Mouse (Mus musculus) layer of hippocampus, postnatal 14 days (tissue): ENCODE data around the gene Gngt2. TPM values are rescaled to one million over a fixed set of nuclear protein-coding genes. Genes with fewer than 3 reads are reported as not detected.

Experiments
- DNase-seq, 2 experiments: peaks; one replicate each; pipeline ENCODE4 v3.0.0; 2021 to 2022; ENCODE audit warnings: low spot score in 2 of 2, mixed read lengths in 1 of 2
- total RNA-seq, 2 experiments: library from RNA; stranded (reverse); gene quantifications; 2 replicates each; pipeline ENCODE4 v1.2.3; 2021

Gene Gngt2
- total RNA-seq, 2 experiments from 2014 or later: 1.8 to 2.6 TPM

- no peak for DNase-seq
Measured at GRCm38 (mm10) chr11:95825625-95826024, 11.4 kb upstream of the Gngt2 start.

DNA sequence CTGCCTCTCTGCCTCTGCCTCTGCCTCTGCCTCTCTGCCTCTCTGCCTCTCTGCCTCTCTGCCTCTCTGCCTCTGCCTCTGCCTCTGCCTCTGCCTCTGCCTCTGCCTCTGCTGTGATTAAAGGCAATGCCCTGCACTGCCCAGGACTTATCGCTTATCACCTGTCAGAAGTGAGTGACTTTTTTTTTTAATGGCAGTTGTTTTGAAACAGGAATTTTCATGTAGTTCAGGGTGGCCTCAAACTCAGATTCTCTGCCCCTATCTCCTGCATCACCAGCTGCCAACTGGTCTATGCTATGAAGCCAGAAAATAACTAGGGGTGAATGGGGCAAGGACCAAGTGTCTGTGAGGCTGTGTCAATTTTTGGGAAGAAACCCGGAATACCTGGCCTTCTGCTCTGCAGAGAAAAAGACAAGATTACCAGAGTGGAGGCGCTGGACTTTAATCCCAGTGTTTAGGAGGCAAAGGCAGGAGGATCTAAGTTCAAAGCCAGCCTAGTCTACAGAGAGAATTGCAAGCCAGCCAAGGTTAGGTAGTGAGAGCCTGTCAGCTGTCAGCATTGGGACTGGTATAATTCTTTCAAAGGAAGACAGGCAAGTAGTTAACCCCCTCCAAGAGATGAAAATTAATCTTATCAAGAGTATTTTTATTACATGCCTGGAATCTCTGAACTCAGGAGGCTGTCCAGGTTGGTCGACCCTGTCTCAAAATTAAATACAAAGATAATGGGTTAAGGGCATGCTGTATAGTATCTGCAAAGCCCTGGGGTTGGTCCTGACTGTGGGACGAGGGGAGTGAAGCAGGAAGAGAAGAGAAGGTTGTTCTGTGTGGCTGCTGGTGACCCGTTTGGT is 10.5 kb upstream of the Gngt2 start:
- DNase-seq: no peak

- DNase-seq: no peak
Measured at GRCm38 (mm10) chr11:95827168-95827447, 9.9 kb upstream of the Gngt2 start.

- peak; percentile 69 to 70 for DNase-seq
Measured at GRCm38 (mm10) chr11:95827464-95828085, 9.4 kb upstream of the Gngt2 start.

DNA sequence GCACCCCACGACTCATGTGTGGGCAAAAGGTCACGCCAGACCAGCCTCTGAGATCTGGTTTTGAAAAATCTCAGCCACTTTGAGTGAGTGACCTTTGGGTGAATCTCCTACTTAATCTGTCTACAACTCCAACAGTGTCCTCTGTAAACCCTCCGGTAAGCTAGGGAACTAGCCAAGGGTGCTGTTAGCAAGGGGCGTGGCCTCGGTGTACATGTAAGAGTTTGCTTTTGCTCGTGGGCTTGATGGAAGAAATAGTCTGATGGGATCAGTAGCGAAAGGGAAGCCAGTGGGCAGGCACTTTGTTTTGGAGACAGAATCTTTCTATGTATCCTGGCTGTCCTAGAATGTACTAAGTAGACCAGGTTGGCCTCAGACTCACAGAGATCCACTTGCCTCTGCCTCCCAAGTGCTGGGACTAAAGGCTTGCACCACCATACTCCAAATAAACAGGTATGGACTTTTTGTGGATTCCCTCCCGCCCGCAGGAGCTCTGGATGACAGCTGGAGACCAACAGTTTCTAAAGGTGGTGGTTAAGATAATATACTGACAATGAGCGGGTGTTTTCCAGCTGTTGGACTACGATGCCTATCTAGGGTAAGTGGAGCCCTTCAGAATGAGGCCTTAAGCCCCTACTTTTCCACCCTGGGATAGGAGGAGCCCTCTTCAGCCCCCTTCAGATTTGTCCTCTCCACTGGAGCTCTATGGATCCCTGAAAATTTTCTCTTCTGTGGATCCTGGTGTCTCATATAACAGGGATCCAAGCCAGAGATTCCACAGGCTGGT is 8.6 kb upstream of the Gngt2 start:
- no peak for DNase-seq

DNA sequence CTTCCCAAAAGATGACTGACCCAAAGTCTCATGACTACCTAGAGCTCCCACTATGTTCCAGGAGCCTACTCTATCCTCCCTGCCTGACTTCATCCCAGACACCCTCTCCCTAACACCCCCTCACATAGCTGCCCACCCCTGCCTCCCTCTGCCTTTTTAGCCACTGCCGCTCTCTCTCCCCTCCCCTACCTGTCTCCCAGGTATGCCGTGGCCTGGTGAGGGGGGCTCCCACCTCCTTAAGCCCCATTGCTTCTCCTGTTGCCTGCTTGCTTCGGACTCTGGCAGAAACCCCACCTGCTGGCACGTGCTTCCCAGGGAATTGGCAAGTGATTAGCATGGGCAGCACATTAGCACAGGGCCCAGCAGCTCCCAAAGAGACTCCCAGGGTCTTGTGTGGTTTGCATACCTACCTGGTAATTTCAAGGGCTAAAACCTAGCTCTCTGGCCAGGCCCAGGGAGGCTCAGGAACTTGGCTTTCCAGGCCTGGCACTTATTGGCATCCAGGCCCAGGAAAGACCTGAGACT is 7.4 kb upstream of the Gngt2 start:
- no peak for DNase-seq

DNA sequence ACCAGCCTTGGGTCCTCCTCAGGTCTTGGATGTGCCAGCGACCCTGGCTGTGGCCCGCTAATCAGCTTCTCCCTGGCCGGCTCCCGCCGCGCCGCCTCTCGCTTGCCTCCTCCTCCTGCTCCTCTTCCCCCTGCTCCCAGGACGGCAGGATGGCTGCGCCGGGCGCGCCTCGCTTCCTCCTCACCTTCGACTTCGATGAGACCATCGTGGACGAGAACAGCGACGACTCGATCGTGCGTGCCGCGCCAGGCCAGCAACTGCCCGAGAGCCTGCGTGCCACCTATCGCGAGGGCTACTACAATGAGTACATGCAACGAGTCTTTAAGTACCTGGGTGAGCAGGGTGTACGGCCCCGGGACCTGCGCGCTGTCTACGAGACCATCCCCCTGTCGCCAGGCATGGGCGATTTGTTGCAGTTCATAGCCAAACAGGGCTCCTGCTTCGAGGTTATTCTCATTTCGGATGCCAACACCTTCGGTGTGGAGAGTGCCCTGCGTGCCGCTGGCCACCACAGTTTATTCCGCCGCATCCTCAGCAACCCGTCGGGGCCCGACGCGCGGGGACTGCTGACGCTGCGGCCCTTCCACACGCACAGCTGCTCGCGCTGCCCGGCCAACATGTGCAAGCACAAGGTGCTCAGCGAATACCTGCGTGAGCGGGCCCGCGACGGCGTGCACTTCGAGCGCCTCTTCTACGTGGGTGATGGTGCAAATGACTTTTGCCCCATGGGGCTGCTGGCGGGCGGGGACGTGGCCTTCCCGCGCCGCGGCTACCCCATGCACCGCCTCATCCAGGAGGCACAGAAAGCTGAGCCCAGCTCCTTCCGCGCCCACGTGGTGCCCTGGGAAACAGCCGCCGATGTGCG is 6.4 kb upstream of the Gngt2 start:
- no peak for DNase-seq

DNA sequence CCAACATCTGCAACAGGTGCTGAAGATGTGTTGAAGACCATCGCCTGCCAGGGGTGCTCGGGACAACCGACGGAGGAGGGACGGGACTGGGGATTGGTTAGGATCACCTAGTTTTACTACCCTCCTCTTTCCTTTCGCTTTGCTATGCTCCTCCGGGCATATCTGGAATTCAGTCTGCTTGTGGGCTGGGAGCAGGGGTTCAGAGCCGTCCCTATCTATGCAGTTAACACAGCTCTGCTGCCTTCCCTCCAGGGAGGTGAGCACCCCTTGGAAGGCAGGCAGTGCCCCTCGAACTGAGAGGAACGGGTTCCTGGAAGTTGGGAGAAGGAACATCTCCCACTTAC is 5.8 kb upstream of the Gngt2 start:
- no peak for DNase-seq

GRCm38 (mm10) chr11:95831641-95832040 is 5.4 kb upstream of the Gngt2 start:
- no peak for DNase-seq

GRCm38 (mm10) chr11:95832129-95833005 is 4.6 kb upstream of the Gngt2 start:
- no peak for DNase-seq

- DNase-seq: no peak
Measured at GRCm38 (mm10) chr11:95833006-95833570, 3.9 kb upstream of the Gngt2 start.

DNA sequence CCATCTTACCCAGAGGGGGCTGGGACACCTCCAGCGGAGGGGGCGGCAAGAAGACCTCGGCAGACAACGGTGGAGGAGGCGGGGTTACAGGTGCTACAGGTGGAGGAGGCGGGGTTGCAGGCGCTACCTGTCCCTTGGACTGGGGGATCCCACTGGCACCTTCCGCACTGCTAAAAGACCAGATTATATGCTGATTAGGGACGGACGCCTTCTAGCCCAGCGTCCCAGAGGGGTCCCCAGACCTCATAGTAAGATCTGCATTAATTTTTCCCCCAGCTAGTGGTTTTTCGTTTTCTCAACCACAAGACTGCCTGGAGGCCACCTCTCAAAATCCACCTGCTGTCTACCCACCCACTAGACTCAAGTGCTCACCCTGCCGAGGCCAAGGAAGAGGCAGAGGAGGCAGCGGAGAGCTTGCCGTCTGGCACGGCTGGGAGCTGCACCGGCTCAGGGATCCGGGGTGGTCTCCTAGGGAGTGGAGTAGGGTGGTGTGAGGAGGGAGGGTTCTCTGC is 3.3 kb upstream of the Gngt2 start:
- DNase-seq: no peak

GRCm38 (mm10) chr11:95834143-95834667 is 2.8 kb upstream of the Gngt2 start:
- peak in 1 of 2 experiments; percentile 50 for DNase-seq

DNA sequence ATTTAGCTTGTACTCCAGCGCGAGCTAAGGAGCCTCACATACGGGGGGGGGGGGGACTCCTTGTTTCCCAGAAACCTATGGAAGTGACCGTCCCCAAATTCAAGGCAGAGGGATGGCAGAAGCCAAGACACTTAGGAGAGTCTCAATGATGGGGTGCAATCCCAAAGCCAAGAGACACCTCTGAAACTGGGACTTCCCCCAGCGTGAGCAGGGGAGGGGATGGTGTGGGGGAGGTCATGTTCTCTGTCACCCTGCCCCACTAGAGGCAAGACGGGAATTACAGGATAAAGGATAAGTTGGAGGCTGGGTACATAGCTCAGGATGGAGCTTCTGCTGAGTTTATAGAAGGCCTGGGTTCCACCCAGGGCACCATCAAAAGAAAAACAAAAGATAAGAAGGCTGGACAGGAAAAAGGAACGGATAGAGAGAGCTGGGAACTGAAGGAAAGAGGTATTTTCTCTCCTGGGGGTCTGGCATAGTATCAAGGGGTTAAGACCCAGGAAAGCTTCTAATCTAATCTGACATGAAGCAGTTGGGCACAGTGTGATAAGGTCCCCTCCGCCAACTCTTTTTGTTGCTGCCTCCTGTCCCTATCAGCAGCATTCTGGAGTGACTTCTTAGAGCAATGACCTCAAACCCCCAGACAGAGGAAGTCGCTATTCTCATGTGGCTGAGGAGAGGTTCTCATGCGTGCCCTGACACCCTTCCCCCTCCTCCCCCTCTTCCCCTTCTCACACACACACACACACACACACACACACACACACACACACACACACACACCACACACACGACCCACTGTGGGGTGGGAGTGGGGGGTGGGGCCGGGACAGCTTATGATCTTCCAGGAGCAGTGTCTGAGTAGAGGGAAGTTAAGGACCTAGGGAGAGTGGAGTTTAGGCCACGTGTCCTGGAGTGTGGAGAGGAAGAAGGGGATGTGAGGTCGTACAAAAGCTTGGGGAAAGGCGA is 2.0 kb upstream of the Gngt2 start:
- DNase-seq: no peak

DNA sequence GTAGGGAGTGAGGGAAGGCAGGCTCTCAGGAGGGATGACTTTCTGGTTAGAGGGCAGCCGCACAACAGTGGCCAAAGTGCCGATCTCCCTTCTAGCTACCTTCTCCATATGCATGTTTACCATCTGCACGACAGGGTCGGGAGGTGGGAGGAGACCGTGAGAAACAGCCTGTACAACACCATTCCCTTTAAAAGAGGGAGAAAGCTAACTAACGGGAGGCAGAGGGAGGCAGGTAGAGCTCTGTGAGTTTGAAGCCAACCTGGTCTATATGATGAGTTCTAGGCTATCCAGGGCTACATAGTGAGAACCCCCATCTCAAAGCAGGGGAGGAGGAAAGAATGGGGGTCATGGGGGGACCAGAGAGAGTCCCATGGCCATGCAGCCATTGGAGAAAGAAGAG is 1.2 kb upstream of the Gngt2 start:
- no peak for DNase-seq

GRCm38 (mm10) chr11:95836433-95836832 is 583 bp upstream of the Gngt2 start:
- DNase-seq: no peak

DNA sequence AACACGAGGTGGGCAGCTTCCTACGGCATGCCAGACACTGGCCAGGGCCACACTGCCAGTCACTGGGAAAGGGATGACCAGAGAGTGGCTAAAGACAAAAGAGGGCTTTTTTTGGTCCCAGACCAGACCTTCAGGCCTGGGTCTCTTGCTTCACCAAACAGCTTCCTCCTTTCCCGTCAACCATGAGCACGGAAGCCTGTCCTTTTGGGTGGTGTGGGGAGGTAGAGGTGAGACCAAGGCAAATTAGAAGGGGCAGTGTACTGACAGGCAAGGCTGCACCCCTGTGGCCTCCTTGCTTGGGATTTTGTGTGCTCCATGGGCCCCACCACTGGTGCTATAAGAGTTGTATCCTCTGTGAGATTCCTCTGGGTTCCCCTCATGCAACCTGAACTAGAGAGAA is 1.6 kb downstream of the Gngt2 start:
- no peak for DNase-seq
